18 mouse cellular contexts compared by ENCODE assay signal in the genomic region with DNA sequence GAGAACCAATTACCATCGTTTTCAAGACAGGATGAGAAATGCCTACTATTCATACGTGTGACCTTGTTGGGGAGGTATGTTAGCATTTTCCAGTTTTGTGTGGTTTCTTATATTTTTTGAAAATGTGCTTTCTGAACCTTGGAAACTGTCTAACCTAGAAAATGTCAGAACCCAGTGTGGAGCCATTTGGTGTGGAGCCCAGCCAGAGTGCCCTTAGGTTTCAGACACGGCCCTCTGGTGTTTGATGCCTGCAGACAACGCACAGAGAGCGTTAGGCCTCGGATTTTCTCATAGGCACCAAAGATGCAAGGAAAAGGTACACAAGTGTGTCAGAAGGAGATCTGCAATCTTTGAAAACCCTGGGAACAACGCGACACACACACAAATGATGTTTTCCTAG.
DNase-seq lines count a peak whose midpoint lies in the region; ATAC-seq and TF ChIP-seq lines count a peak whose summit lies in the region.
"Had no signal": no experiment of that assay in that cellular context is flagged by ENCODE, and none has a peak within 500 bp of the region (broad histone marks: within the 10 kb centered on the region; RNA-seq: fewer than 3 reads in every experiment).

No protein-coding gene starts in this region.

- H3K36me3 ChIP-seq in limb, embryonic 12.5 days: peaks cover 8% of the 10 kb centered on the region; the same call in 1 of the 2 replicates
- peaks cover 31% of the 10 kb centered on the region for H3K36me3 ChIP-seq in limb, embryonic 10.5 days
- H3K36me3 ChIP-seq in neural tube, embryonic 14.5 days (ENCODE audit: control insufficient read depth, insufficient read depth, low read length): no peaks in the 10 kb centered on the region

- no peak for TF ChIP-seq POLR2A in cerebellum, adult 2 months (IDR thresholded peaks at IDR 0.05; ENCODE audit: borderline replicate concordance, insufficient read depth, low read length)

- 93% methylated on average over 8 of the region's 8 CpGs for WGBS in limb, embryonic 12.5 days
- 93% methylated on average over 8 of the region's 8 CpGs for WGBS in limb, embryonic 10.5 days
- 38% methylated on average over 8 of the region's 8 CpGs for WGBS in cerebellum, adult 2 months
- 76% methylated on average over 8 of the region's 8 CpGs for WGBS in neural tube, embryonic 14.5 days

- H3K4me1 ChIP-seq in limb, embryonic 12.5 days (replicated peaks): peaks cover 29% of the 10 kb centered on the region
- peaks cover 17% of the 10 kb centered on the region for H3K4me1 ChIP-seq in limb, embryonic 10.5 days
- peaks cover 16% of the 10 kb centered on the region for H3K4me1 ChIP-seq in cerebellum, adult 2 months (ENCODE audit: control insufficient read depth, insufficient read depth, low read length)
- peaks cover 6% of the 10 kb centered on the region; the same call in 1 of the 2 replicates for H3K4me1 ChIP-seq in neural tube, embryonic 14.5 days (ENCODE audit: control insufficient read depth, insufficient read depth, low read length)
- H3K4me1 ChIP-seq: lung, embryonic 15.5 days had no signal

- H3K4me2 ChIP-seq in limb, embryonic 12.5 days: no peak overlapping the region
- no peak overlapping the region for H3K4me2 ChIP-seq in neural tube, embryonic 14.5 days (ENCODE audit: low read depth, low read length)
- H3K4me2 ChIP-seq: liver, embryonic 11.5 days; lung, embryonic 15.5 days had no signal

- no peak for DNase-seq in limb, embryonic 10.5 days (ENCODE audit: low spot score)
- DNase-seq in cerebellum, adult 2 months: peak; percentile 71 to 79
- DNase-seq in cerebellum, postnatal 14 days: peak; percentile 49 to 60
- no peak for DNase-seq in thymus, postnatal 0 days (ENCODE audit: low spot score)
- DNase-seq in kidney, postnatal 10 days: no peak
- DNase-seq: adrenal gland, postnatal 14 days; gastrocnemius, postnatal 10 days; heart, postnatal 36 days; kidney, postnatal 14 days; layer of hippocampus, adult 9-11 months had no signal

- H3K9ac ChIP-seq in limb, embryonic 12.5 days (replicated peaks): no peak overlapping the region
- H3K9ac ChIP-seq in neural tube, embryonic 14.5 days (replicated peaks; ENCODE audit: low read depth, low read length): no peak overlapping the region
- H3K9ac ChIP-seq: forebrain, postnatal 0 days; lung, embryonic 15.5 days had no signal

- 0 out of 2 replicates have a peak overlapping the region, but pooled peaks have one; percentile 37 for H3K27ac ChIP-seq in limb, embryonic 12.5 days
- H3K27ac ChIP-seq in limb, embryonic 10.5 days: no peak overlapping the region
- peak overlapping the region; percentile 69 for H3K27ac ChIP-seq in cerebellum, adult 2 months (ENCODE audit: insufficient read depth, low read length)
- peak overlapping the region; percentile 1; the same call in 1 of the 2 replicates for H3K27ac ChIP-seq in neural tube, embryonic 14.5 days (ENCODE audit: low read depth, low read length)
- H3K27ac ChIP-seq: lung, embryonic 15.5 days had no signal

- no peak overlapping the region for H3K4me3 ChIP-seq in limb, embryonic 12.5 days (replicated peaks)
- no peak overlapping the region for H3K4me3 ChIP-seq in limb, embryonic 10.5 days
- no peak overlapping the region for H3K4me3 ChIP-seq in cerebellum, adult 2 months (replicated peaks; ENCODE audit: insufficient read depth, low read depth, low read length)
- H3K4me3 ChIP-seq in neural tube, embryonic 14.5 days (ENCODE audit: low read depth, low read length): no peak overlapping the region
- H3K4me3 ChIP-seq: erythroblast, embryonic 14.5 days; lung, embryonic 15.5 days had no signal

- H3K9me3 ChIP-seq in limb, embryonic 12.5 days: no peaks in the 10 kb centered on the region
- no peaks in the 10 kb centered on the region for H3K9me3 ChIP-seq in limb, embryonic 10.5 days (replicated peaks)
- H3K9me3 ChIP-seq in neural tube, embryonic 14.5 days (ENCODE audit: control insufficient read depth, low read length): no peaks in the 10 kb centered on the region
- H3K9me3 ChIP-seq: lung, embryonic 15.5 days had no signal

- ATAC-seq in limb, embryonic 12.5 days (ENCODE audit: insufficient number of reproducible peaks, insufficient read depth, low FRiP score, low TSS enrichment, low read depth): no peak
- no peak for ATAC-seq in neural tube, embryonic 14.5 days (ENCODE audit: low read depth)
- ATAC-seq: CD4-positive, CD25-positive, alpha-beta regulatory T cell, adult 4 months; intestine, postnatal 0 days had no signal

- TF ChIP-seq CTCF in cerebellum, adult 2 months (IDR thresholded peaks at IDR 0.05; ENCODE audit: borderline replicate concordance, insufficient read depth, low read depth, low read length): peak; percentile 37; the same call in 1 of the 2 replicates

- H3K27me3 ChIP-seq in limb, embryonic 12.5 days: no peaks in the 10 kb centered on the region
- H3K27me3 ChIP-seq in limb, embryonic 10.5 days (ENCODE audit: low read depth, poor library complexity, severe bottlenecking): no peaks in the 10 kb centered on the region
- no peaks in the 10 kb centered on the region for H3K27me3 ChIP-seq in cerebellum, adult 2 months (ENCODE audit: control insufficient read depth, insufficient read depth, low read length)
- no peaks in the 10 kb centered on the region for H3K27me3 ChIP-seq in neural tube, embryonic 14.5 days (ENCODE audit: control insufficient read depth, insufficient read depth, low read length)
- H3K27me3 ChIP-seq: lung, embryonic 15.5 days had no signal

Comparison
In these comparisons a context has a peak if more than half of its experiments do, and no peak if none do; other contexts are left out.
1. DNase-seq: peak in cerebellum, adult 2 months (2 of 2) and cerebellum, postnatal 14 days (2 of 2); none in limb, embryonic 10.5 days (single experiment), thymus, postnatal 0 days (single experiment) and kidney, postnatal 10 days (single experiment).